Mouse (Mus musculus) frontal cortex, postnatal 14 days (tissue): ENCODE measurements at regions not wholly inside any gene's neighbourhood (a gene's known extent, or its start where the extent isn't known, plus 50 kb on each side); places are given as distances from the start of the nearest gene placed in this dataset.
A peak's percentile ranks its signal among the peaks of the same experiment; 100 is the strongest.

Experiments used
- DNase-seq, 2 experiments: peaks; one replicate each; pipeline ENCODE4 v3.0.0; 2022; ENCODE audit warnings: low spot score in 2 of 2

- DNase-seq = no peak
Observed at GRCm38 (mm10) chr7:68945886-68946863, 197.1 kb upstream of the Arrdc4 start.

GRCm38 (mm10) chr7:68930627-68931334 is 181.7 kb upstream of the Arrdc4 start:
- no peak for DNase-seq

- no peak for DNase-seq
Observed at GRCm38 (mm10) chr7:68929669-68930068, 180.6 kb upstream of the Arrdc4 start.

GRCm38 (mm10) chr7:68925640-68926039 is 176.6 kb upstream of the Arrdc4 start:
- no peak for DNase-seq

- no peak for DNase-seq
Observed at GRCm38 (mm10) chr7:68918632-68919435, 169.8 kb upstream of the Arrdc4 start.

GRCm38 (mm10) chr7:68917876-68918200 is 168.8 kb upstream of the Arrdc4 start:
- no peak for DNase-seq

- DNase-seq = no peak
Observed at GRCm38 (mm10) chr7:68917137-68917875, 168.3 kb upstream of the Arrdc4 start.

GRCm38 (mm10) chr7:68915976-68916375 is 166.9 kb upstream of the Arrdc4 start:
- DNase-seq = no peak

GRCm38 (mm10) chr7:68914344-68914743 is 165.3 kb upstream of the Arrdc4 start:
- no peak for DNase-seq

GRCm38 (mm10) chr7:68911989-68912655 is 163.1 kb upstream of the Arrdc4 start:
- DNase-seq = no peak

GRCm38 (mm10) chr7:68911562-68911961 is 162.5 kb upstream of the Arrdc4 start:
- no peak for DNase-seq

- no peak for DNase-seq
Observed at GRCm38 (mm10) chr7:68909694-68910093, 160.7 kb upstream of the Arrdc4 start.

GRCm38 (mm10) chr7:68908401-68908834 is 159.4 kb upstream of the Arrdc4 start:
- DNase-seq = peak in 1 of 2 experiments; percentile 13

- DNase-seq = no peak
Observed at GRCm38 (mm10) chr7:68907867-68908266, 158.8 kb upstream of the Arrdc4 start.

GRCm38 (mm10) chr7:68906771-68907395 is 157.8 kb upstream of the Arrdc4 start:
- DNase-seq = no peak

GRCm38 (mm10) chr7:68905793-68906192 is 156.8 kb upstream of the Arrdc4 start:
- no peak for DNase-seq

- no peak for DNase-seq
Observed at GRCm38 (mm10) chr7:68886173-68886572, 137.1 kb upstream of the Arrdc4 start.

GRCm38 (mm10) chr7:68873008-68873407 is 124.0 kb upstream of the Arrdc4 start:
- DNase-seq = no peak

- DNase-seq = no peak
Observed at GRCm38 (mm10) chr7:68864322-68865031, 115.4 kb upstream of the Arrdc4 start.
